Mouse (Mus musculus) small intestine, adult 2 months (tissue): ENCODE data around the gene Myoz1.

Experiments used
- CTCF ChIP-seq: fragments of 200-500 bp; IDR thresholded peaks from 2 replicates; pipeline ENCODE4 v1.5.1; 2012; ENCODE audit warnings: low read depth, mild to moderate bottlenecking, control low read depth, inconsistent platforms, low read length, moderate library complexity, mixed read lengths; ENCODE audit not compliant: insufficient replicate concordance, insufficient read length; ENCODE audit errors: extremely low read depth
- POLR2A ChIP-seq: fragments of 200-500 bp; IDR thresholded peaks from 2 replicates; pipeline ENCODE4 v1.6.1; 2012; ENCODE audit warnings: low read depth, mild to moderate bottlenecking, control low read depth, inconsistent platforms, low read length, moderate library complexity

GRCm38 (mm10) chr14:20626971-20627370 lies 29.4 kb downstream of the Myoz1 start:
- TF ChIP-seq CTCF: no peak
- no peak for TF ChIP-seq POLR2A
